Comparison of ENCODE assay signal across 13 mouse cellular contexts in the genomic region with DNA sequence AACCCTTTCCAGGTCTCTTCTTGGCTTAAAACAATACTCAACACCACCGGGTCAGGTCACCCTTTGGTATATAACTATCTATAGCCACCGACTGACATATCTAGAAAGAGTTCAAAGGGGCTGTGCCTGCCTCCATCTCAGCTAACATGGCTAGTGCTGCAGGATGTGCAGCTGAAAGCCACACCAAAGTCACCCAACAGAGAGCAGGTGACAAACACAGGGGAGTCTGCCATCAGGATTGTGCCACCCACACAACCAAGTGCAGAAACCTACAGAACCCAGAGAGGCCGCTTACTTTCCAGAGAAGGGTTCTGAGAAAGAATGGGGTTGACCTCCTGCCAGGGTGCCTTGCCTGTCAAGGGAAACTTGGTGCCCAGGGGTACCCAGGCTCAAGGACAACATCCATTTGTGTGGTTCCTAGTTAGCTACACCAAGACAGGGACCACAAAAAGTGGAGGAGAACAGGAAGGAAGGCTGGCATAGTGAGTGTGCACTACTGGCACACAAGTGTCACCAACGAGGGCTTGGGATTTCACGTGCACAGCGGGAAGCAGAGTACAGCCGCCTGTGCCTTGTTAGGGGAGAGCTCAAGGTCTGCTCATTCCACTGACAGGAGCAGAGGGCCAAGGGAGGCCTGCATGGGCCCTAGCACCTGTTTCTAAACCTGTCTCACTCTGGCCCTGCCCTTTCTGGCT. TPM values are rescaled to one million over a fixed set of nuclear protein-coding genes. Genes with fewer than 3 reads are reported as not detected.
DNase-seq lines count a peak whose midpoint lies in the region; ATAC-seq and TF ChIP-seq lines count a peak whose summit lies in the region.
"Had no signal": no experiment of that assay in that cellular context is flagged by ENCODE, and none has a peak within 500 bp of the region (broad histone marks: within the 10 kb centered on the region; RNA-seq: fewer than 3 reads in every experiment).

No protein-coding gene starts in this region.

- no peak overlapping the region for H3K9ac ChIP-seq in CH12.LX (ENCODE audit: insufficient read depth, low read depth)
- H3K9ac ChIP-seq in liver, embryonic 12.5 days: peak overlapping the region; percentile 86
- H3K9ac ChIP-seq: heart, embryonic 13.5 days; hindbrain, embryonic 15.5 days; limb, embryonic 15.5 days had no signal

- peaks cover 59 to 96% of the 10 kb centered on the region in 2 experiments for H3K36me3 ChIP-seq in CH12.LX (replicated peaks in 1 of 2; ENCODE audit: control insufficient read depth in 1 of 2, insufficient read depth in 1 of 2, low read length in 1 of 2)
- peaks cover 79% of the 10 kb centered on the region for H3K36me3 ChIP-seq in liver, embryonic 12.5 days

- H3K27ac ChIP-seq in gastrocnemius, adult 2 months: peak overlapping the region; percentile 88
- H3K27ac ChIP-seq in CH12.LX (ENCODE audit: insufficient read depth, low read depth): peak overlapping the region; percentile 23; the same call in 1 of the 2 replicates
- H3K27ac ChIP-seq in liver, embryonic 12.5 days: peak overlapping the region; percentile 96
- H3K27ac ChIP-seq: heart, embryonic 13.5 days; hindbrain, embryonic 15.5 days; kidney, postnatal 0 days; limb, embryonic 15.5 days had no signal

- no peak for TF ChIP-seq CTCF in gastrocnemius, adult 2 months (IDR thresholded peaks at IDR 0.05)
- no peak for TF ChIP-seq CTCF in CH12.LX (conservative IDR thresholded peaks at IDR 0.05 in 1 of 2, IDR thresholded peaks at IDR 0.05 in 1 of 2; ENCODE audit: low read depth in 2 of 2, low read length in 2 of 2)

- no peak for TF ChIP-seq POLR2A in CH12.LX (IDR thresholded peaks at IDR 0.05; ENCODE audit: low read depth, low read length)

- in situ Hi-C loops in CH12.LX (cut with MboI; ENCODE audit: low pct_ligation_motif_present, low pct_unique_long_range_greater_than_20kb, low sequenced_read_pairs): no loop called here

- H3K4me3 ChIP-seq in gastrocnemius, adult 2 months: 0 out of 2 replicates have a peak overlapping the region, but pooled peaks have one; percentile 9
- no peak overlapping the region for H3K4me3 ChIP-seq in CH12.LX (replicated peaks in 1 of 3; ENCODE audit: low read depth in 2 of 3, low read length in 2 of 3, poor library complexity in 1 of 3)
- peak overlapping the region; percentile 64 for H3K4me3 ChIP-seq in liver, embryonic 12.5 days
- H3K4me3 ChIP-seq: heart, embryonic 13.5 days; hindbrain, embryonic 15.5 days; limb, embryonic 15.5 days had no signal

- no peak for TF ChIP-seq RAD21 in CH12.LX (IDR thresholded peaks at IDR 0.05; ENCODE audit: low read depth, low read length)

- intact Hi-C loops in gastrocnemius, adult 2 months (cut with DNase I): no loop called here

- peak; percentile 18 for ATAC-seq in liver, embryonic 12.5 days
- ATAC-seq in monocyte, adult 5-6 weeks (replicated peaks; ENCODE audit: insufficient number of reproducible peaks, low FRiP score, low TSS enrichment, poor library complexity, severe bottlenecking): no peak

- no peaks in the 10 kb centered on the region for H3K27me3 ChIP-seq in CH12.LX (replicated peaks)
- H3K27me3 ChIP-seq in liver, embryonic 12.5 days (replicated peaks): no peaks in the 10 kb centered on the region
- H3K27me3 ChIP-seq: heart, embryonic 13.5 days; hindbrain, embryonic 15.5 days; limb, embryonic 15.5 days had no signal

- DNase-seq in gastrocnemius, adult 2 months: peak; percentile 42
- DNase-seq in gastrocnemius, postnatal 25 days: no peak
- DNase-seq in CH12.LX (ENCODE audit: extremely low read depth): no peak
- DNase-seq in thymus, postnatal 0 days (ENCODE audit: low spot score): peak; percentile 77
- no peak for DNase-seq in cerebellum, postnatal 4 days (ENCODE audit: low spot score in 2 of 2)
- DNase-seq in gastrocnemius, postnatal 10 days: no peak
- DNase-seq: adrenal gland, adult 2 months had no signal

- 68% methylated on average over 7 of the region's 7 CpGs for WGBS in liver, embryonic 12.5 days (ENCODE audit: insufficient replicate concordance)

- no peaks in the 10 kb centered on the region for H3K9me3 ChIP-seq in CH12.LX (replicated peaks; ENCODE audit: low read length)
- H3K9me3 ChIP-seq in liver, embryonic 12.5 days (replicated peaks): no peaks in the 10 kb centered on the region
- H3K9me3 ChIP-seq: heart, embryonic 13.5 days; hindbrain, embryonic 15.5 days; limb, embryonic 15.5 days had no signal

- peaks cover 29 to 75% of the 10 kb centered on the region in 2 experiments for H3K4me1 ChIP-seq in CH12.LX (ENCODE audit: control insufficient read depth in 1 of 2, insufficient read depth in 2 of 2)
- H3K4me1 ChIP-seq in liver, embryonic 12.5 days: peaks cover 98% of the 10 kb centered on the region

- dilution Hi-C loops in CH12.LX (cut with MboI; ENCODE audit: extremely low pct_ligation_motif_present, extremely low pct_unique_long_range_greater_than_20kb, low sequenced_read_pairs): no loop called here

- no peaks in the 10 kb centered on the region for H3K79me2 ChIP-seq in CH12.LX (replicated peaks; ENCODE audit: control insufficient read depth, extremely low read depth, insufficient read depth, poor library complexity, severe bottlenecking)

- TF ChIP-seq EP300 in CH12.LX (IDR thresholded peaks at IDR 0.05; ENCODE audit: low read length): no peak

- H3K4me2 ChIP-seq in CH12.LX (ENCODE audit: insufficient read depth, low read depth, poor library complexity, severe bottlenecking): no peak overlapping the region
- peak overlapping the region; percentile 77 for H3K4me2 ChIP-seq in liver, embryonic 12.5 days
- H3K4me2 ChIP-seq: heart, embryonic 13.5 days; hindbrain, embryonic 15.5 days; limb, embryonic 15.5 days had no signal

TF ChIP-seq in CH12.LX, 34 proteins besides CTCF, POLR2A, EP300 and RAD21:
- no peak for TF ChIP-seq MEF2A (IDR thresholded peaks at IDR 0.05; ENCODE audit: borderline replicate concordance, low read depth, low read length)
- TF ChIP-seq MAX (IDR thresholded peaks at IDR 0.05; ENCODE audit: low read length): no peak
- TF ChIP-seq GABPA (IDR thresholded peaks at IDR 0.05; ENCODE audit: insufficient replicate concordance, low read depth, low read length): no peak
- no peak for TF ChIP-seq ELF1 (IDR thresholded peaks at IDR 0.05; ENCODE audit: low read depth, low read length)
- TF ChIP-seq TBP (conservative IDR thresholded peaks at IDR 0.05; ENCODE audit: low read depth, low read length): no peak
- TF ChIP-seq MXI1 (IDR thresholded peaks at IDR 0.05; ENCODE audit: low read depth, low read length): no peak
- no peak for TF ChIP-seq MYC (IDR thresholded peaks at IDR 0.05; ENCODE audit: low read depth, low read length)
- TF ChIP-seq CHD1 (IDR thresholded peaks at IDR 0.05; ENCODE audit: low read depth, low read length): no peak
- no peak for TF ChIP-seq RCOR1 (conservative IDR thresholded peaks at IDR 0.05; ENCODE audit: low read depth, low read length)
- no peak for TF ChIP-seq USF1 (IDR thresholded peaks at IDR 0.05; ENCODE audit: low read depth, low read length)
- TF ChIP-seq SMC3 (IDR thresholded peaks at IDR 0.05; ENCODE audit: low read depth, low read length): no peak

RNA-seq across cellular contexts. Expression of a gene that starts 40.5 kb away (rescaled TPM):
- 10 to 100 TPM; 15.3 to 27.4 TPM for total RNA-seq in gastrocnemius, adult 2 months (2021)
- total RNA-seq in gastrocnemius, postnatal 25 days (2021): 10 to 100 TPM; 17.0 to 19.0 TPM
- 21.8 and 22.1 TPM in 2 replicates for total RNA-seq in CH12.LX (2012; rRNA removed)
- 14.4 and 15.6 TPM in 2 replicates for total RNA-seq in CH12.LX (2014; rRNA removed)
- 25.0 and 30.9 TPM in 2 replicates for polyA plus RNA-seq in CH12.LX (2012; ENCODE audit: insufficient read length, low read depth)
- 27.2 and 28.8 TPM in 2 replicates for polyA plus RNA-seq in liver, embryonic 12.5 days (2016; fragmentation: Nextera tagmentation; extraction: Ambion mirVana)
- polyA plus RNA-seq in thymus, postnatal 0 days (2015; fragmentation: Nextera tagmentation; extraction: Ambion mirVana): 30.5 and 37.7 TPM in 2 replicates
- total RNA-seq in monocyte, adult 5-6 weeks (2017): 15.8 to 51.1 TPM (median 20.4 TPM) in 3 replicates
- total RNA-seq in gastrocnemius, postnatal 10 days (2021): 10 to 100 TPM; 34.5 to 43.6 TPM

Comparison
In these comparisons a context has a peak if more than half of its experiments do, and no peak if none do; other contexts are left out.
1. DNase-seq: peak in gastrocnemius, adult 2 months (single experiment) and thymus, postnatal 0 days (single experiment); none in gastrocnemius, postnatal 25 days (single experiment), CH12.LX (single experiment), cerebellum, postnatal 4 days (0 of 2) and gastrocnemius, postnatal 10 days (single experiment).
2. H3K27ac ChIP-seq: peak in every context shown above with its lines; median percentile 96 in liver, embryonic 12.5 days; 88 in gastrocnemius, adult 2 months; 23 in CH12.LX.
3. H3K4me3 ChIP-seq: peak in gastrocnemius, adult 2 months (single experiment) and liver, embryonic 12.5 days (single experiment); none in CH12.LX (0 of 3).